Mouse (Mus musculus): ENCODE data around the gene Slc16a14. TPM values are rescaled to one million over a fixed set of nuclear protein-coding genes. Genes with fewer than 3 reads are reported as not detected.
"Not testable (repeated sequence)": the region's sequence is repeated elsewhere in the genome, so short reads cannot be mapped to it uniquely, and the experiment has no call there.

Gene Slc16a14
- 0.04 and 0.12 TPM in 2 replicates for polyA plus RNA-seq (2015; fragmentation: Nextera tagmentation; extraction: Ambion mirVana)

GRCm38 (mm10) chr1:84934503-84935333 is at the start of gene Slc16a14:
Slc16a14 (minus strand) TSS chr1:84935134.
- no peak for DNase-seq (ENCODE audit: low spot score)

- DNase-seq (ENCODE audit: low spot score), result not testable (repeated sequence)
Measured at GRCm38 (mm10) chr1:84961779-84962178, 26.8 kb upstream of the Slc16a14 start.

- DNase-seq (ENCODE audit: low spot score), result not testable (repeated sequence)
Measured at GRCm38 (mm10) chr1:84957713-84958112, 22.8 kb upstream of the Slc16a14 start.

GRCm38 (mm10) chr1:84956771-84957170 is 21.8 kb upstream of the Slc16a14 start:
- DNase-seq (ENCODE audit: low spot score), result not testable (repeated sequence)

- no peak for DNase-seq (ENCODE audit: low spot score)
Measured at GRCm38 (mm10) chr1:84952456-84953181, 17.7 kb upstream of the Slc16a14 start.

- DNase-seq (ENCODE audit: low spot score), result no peak
Measured at GRCm38 (mm10) chr1:84951566-84951965, 16.6 kb upstream of the Slc16a14 start.

- no peak for DNase-seq (ENCODE audit: low spot score)
Measured at GRCm38 (mm10) chr1:84947390-84947789, 12.5 kb upstream of the Slc16a14 start.

- DNase-seq (ENCODE audit: low spot score), result no peak
Measured at GRCm38 (mm10) chr1:84945950-84946349, 11.0 kb upstream of the Slc16a14 start.

- no peak for DNase-seq (ENCODE audit: low spot score)
Measured at GRCm38 (mm10) chr1:84943549-84943948, 8.6 kb upstream of the Slc16a14 start.

GRCm38 (mm10) chr1:84942666-84943065 is 7.7 kb upstream of the Slc16a14 start:
- no peak for DNase-seq (ENCODE audit: low spot score)

- DNase-seq (ENCODE audit: low spot score), result no peak
Measured at GRCm38 (mm10) chr1:84940322-84940721, 5.4 kb upstream of the Slc16a14 start.

- DNase-seq (ENCODE audit: low spot score), result no peak
Measured at GRCm38 (mm10) chr1:84939466-84939865, 4.5 kb upstream of the Slc16a14 start.

GRCm38 (mm10) chr1:84936716-84937510 is 2.0 kb upstream of the Slc16a14 start:
- no peak for DNase-seq (ENCODE audit: low spot score)

- no peak for DNase-seq (ENCODE audit: low spot score)
Measured at GRCm38 (mm10) chr1:84935668-84936067, 734 bp upstream of the Slc16a14 start.

GRCm38 (mm10) chr1:84934151-84934502 is 807 bp downstream of the Slc16a14 start:
- DNase-seq (ENCODE audit: low spot score), result no peak

GRCm38 (mm10) chr1:84933472-84934150 is 1.3 kb downstream of the Slc16a14 start:
- peak; percentile 37 for DNase-seq (ENCODE audit: low spot score)

GRCm38 (mm10) chr1:84925599-84925998 is 9.3 kb downstream of the Slc16a14 start:
- no peak for DNase-seq (ENCODE audit: low spot score)

- DNase-seq (ENCODE audit: low spot score), result no peak
Measured at GRCm38 (mm10) chr1:84924134-84924533, 10.8 kb downstream of the Slc16a14 start.

- DNase-seq (ENCODE audit: low spot score), result no peak
Measured at GRCm38 (mm10) chr1:84923432-84923831, 11.5 kb downstream of the Slc16a14 start.

- no peak for DNase-seq (ENCODE audit: low spot score)
Measured at GRCm38 (mm10) chr1:84918865-84919264, 16.1 kb downstream of the Slc16a14 start.

- no peak for DNase-seq (ENCODE audit: low spot score)
Measured at GRCm38 (mm10) chr1:84915010-84915409, 19.9 kb downstream of the Slc16a14 start.

All from thymus, postnatal 0 days (tissue).